Mouse (Mus musculus) E14TG2a.4 (cell line): ENCODE data around the gene Gnai3.

Source experiments
- CTCF ChIP-seq: conservative IDR thresholded peaks from 2 replicates; pipeline ENCODE4 v1.5.1; 2014; ENCODE audit warnings: low read length
- NANOG ChIP-seq: IDR thresholded peaks from 2 replicates; pipeline ENCODE4 v1.6.1; 2014; ENCODE audit warnings: borderline replicate concordance, low read length, mixed read lengths
- POU5F1 ChIP-seq: IDR thresholded peaks from 2 replicates; pipeline ENCODE4 v1.6.1; 2014; ENCODE audit warnings: low read length, borderline replicate concordance

DNA sequence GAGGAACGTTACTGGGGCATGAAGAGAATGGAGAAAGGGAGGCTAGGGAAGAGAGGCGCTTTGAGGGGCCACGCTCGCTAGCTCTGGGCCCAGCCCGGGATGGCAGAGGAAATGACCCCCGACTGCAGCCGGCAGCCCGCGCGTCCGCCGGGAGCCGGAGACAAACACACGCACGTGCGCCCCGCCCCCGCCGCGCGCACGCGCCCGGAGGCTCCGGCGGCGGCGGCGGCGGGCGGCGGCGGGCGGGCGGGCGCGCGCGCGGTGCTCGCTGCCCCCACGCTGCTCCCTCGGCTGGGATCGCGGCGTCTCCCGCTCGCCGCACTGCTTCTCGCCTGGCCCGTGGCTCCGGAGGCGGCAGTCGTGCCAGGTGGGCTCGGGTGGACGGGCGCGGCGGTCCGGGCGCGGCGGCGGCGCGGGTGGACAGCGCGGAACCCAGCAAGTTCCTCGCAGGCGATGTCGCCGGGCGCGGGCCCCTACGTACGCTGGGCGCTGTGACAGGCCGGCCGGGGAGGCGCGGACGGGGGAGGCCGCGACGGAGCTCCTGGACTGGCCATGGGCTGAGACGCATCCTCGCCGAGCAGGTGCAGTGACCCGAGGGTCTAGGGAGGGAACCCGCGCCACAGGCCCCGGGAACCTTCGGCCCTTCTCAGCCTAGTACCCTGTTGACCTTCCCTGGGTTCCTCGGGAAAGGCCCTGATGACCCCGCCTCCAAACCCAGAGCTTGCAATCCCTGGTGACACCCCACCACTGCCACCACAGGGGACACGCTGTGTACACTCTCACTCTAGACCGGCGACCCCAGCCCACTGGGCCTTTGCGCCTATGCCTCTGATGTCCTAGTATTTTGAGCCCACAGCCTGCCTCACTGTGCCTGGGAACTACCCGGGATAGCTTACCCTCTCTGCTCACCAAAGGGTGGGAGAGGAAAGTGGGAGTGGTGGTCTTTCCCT, 40.4 kb upstream of the Gnai3 start, which contains the start of gene Amigo1:
- TF ChIP-seq CTCF (no peak), NANOG (no peak), POU5F1 (no peak)
